Comparison of ENCODE assay signal across 7 mouse cellular contexts in the genomic region with DNA sequence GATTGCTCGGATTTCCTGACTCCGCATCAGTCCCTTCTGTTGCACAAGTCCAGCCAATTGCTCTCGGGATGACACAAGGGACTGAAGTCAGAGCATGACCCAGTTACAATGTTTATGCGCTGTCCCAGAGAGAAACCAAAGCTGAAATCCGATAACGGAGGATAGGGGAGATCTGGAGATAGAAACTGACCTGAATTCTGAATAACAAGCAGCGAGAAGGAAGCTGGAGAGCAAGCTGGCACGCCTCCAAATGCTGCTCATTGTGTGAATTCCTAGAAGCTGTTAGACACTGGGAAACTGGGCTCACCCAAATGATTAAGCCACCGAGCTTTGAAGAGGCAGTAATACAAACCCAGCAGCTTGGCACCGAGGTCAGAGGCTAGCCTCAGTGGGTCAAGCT. TPM values are rescaled to one million over a fixed set of nuclear protein-coding genes. Genes with fewer than 3 reads are reported as not detected.
DNase-seq lines count a peak whose midpoint lies in the region; ATAC-seq lines count a peak whose summit lies in the region.

No protein-coding gene starts in this region.

- intact Hi-C loops in left cerebral cortex, postnatal 14 days (cut with DNase I): no loop called here

- 0 out of 2 replicates have a peak, but pooled peaks have one; percentile 29 for ATAC-seq in granulocyte monocyte progenitor cell, adult 5-6 weeks (replicated peaks; ENCODE audit: poor library complexity, severe bottlenecking)

- peak; percentile 59 for DNase-seq in adrenal gland, postnatal 25 days
- DNase-seq in cerebellum, postnatal 14 days: peak; percentile 70 to 80
- DNase-seq in kidney, adult 8-10 months: peak; percentile 36 to 63
- peak; percentile 53 to 75 for DNase-seq in left cerebral cortex, postnatal 14 days (ENCODE audit: low spot score in 2 of 2)
- peak; percentile 53 for DNase-seq in retina, adult 2 months (ENCODE audit: low read depth, low spot score)
- no peak for DNase-seq in natural killer cell, adult 2 months (ENCODE audit: low spot score in 2 of 2)

RNA-seq across cellular contexts. Expression of gene Arrdc4, which starts 31.5 kb away (rescaled TPM):
- 14.6 and 18.5 TPM in 2 replicates for total RNA-seq in adrenal gland, postnatal 25 days (2021)
- 3.2 and 7.9 TPM in 2 replicates for total RNA-seq in granulocyte monocyte progenitor cell, adult 5-6 weeks (2014; fragmentation: Nextera tagmentation)
- 5.4 and 8.0 TPM in 2 replicates for total RNA-seq in granulocyte monocyte progenitor cell, adult 5-6 weeks (2017)
- 10 to 100 TPM; 12.1 to 14.2 TPM for total RNA-seq in left cerebral cortex, postnatal 14 days (2021)

Comparison
In these comparisons a context has a peak if more than half of its experiments do, and no peak if none do; other contexts are left out.
1. DNase-seq: peak in adrenal gland, postnatal 25 days (single experiment), cerebellum, postnatal 14 days (2 of 2), kidney, adult 8-10 months (2 of 2), left cerebral cortex, postnatal 14 days (2 of 2) and retina, adult 2 months (single experiment); none in natural killer cell, adult 2 months (0 of 2).